Mouse (Mus musculus): ENCODE measurements around the gene Ostc. TPM values are rescaled to one million over a fixed set of nuclear protein-coding genes. Genes with fewer than 3 reads are reported as not detected.

The Ostc gene
- total and polyA plus RNA-seq, 2 experiments: 42.9 to 135 TPM

DNA sequence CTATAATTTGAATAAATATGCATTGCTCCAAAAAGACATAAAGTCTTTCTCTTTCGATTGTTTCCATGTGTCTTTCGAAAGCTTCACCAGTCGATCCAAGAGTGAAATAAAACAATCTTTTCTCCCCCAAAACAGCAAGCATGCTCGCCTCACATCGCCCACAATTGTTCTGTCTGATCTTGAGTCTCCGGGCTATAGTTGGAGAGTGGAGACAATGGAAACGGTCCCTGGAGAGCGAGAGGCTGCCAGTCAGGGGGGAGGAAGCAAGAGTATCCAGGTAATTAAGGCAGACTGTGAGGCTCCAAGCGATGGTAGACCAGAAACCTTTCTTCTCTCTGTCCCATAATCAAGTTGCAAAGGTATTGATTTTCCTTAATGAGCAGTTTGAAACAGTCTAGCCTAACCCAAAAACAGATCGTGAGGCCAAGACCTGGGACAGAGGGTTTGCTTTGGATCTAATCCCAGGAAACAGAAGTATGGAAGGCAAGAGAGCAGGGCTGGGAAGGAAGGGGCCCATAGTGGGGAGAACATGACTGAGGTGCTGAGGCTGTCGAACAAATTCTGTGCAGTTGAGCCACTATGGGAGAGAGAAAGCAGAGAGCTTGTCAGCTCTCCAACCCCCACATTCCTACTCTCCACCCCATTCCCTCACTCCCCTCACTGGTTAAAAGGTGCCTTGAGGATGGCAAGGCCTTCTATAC, 63.0 kb downstream of the Ostc start:
- no peaks in the 10 kb centered on the region for H3K79me2 ChIP-seq (ENCODE audit: control insufficient read depth, insufficient read depth, low read length)
- H3K36me3 ChIP-seq (ENCODE audit: control insufficient read depth, insufficient read depth, low read length): no peaks in the 10 kb centered on the region
- H3K27ac ChIP-seq (replicated peaks; ENCODE audit: insufficient read depth, low read depth, low read length): no peak overlapping the region
- no peak overlapping the region for H3K9ac ChIP-seq (ENCODE audit: low read depth, low read length)
- 79% methylated on average over 11 of the region's 11 CpGs for WGBS
- TF ChIP-seq POLR2A (IDR thresholded peaks at IDR 0.05; ENCODE audit: extremely low read depth, insufficient read depth, low read length) (no peak), CTCF (IDR thresholded peaks at IDR 0.05; ENCODE audit: low read depth, low read length) (no peak)
- no peak overlapping the region for H3K4me3 ChIP-seq (ENCODE audit: insufficient read depth, low read depth, low read length)
- no peaks in the 10 kb centered on the region for H3K27me3 ChIP-seq (ENCODE audit: control insufficient read depth, insufficient read depth, low read length)
- no peak for DNase-seq (ENCODE audit: extremely low read depth, low read depth, low spot score)
- peaks cover 7% of the 10 kb centered on the region for H3K4me1 ChIP-seq (ENCODE audit: control insufficient read depth, insufficient read depth, low read length)

Other genes with a start within 250 kb of the Ostc start
- gene Etnppl, start 92.0 kb downstream of the Ostc start, total RNA-seq (2014; rRNA removed): 113 and 297 TPM in 2 replicates
- 47.1 and 54.4 TPM in 2 replicates for gene Etnppl, start 92.0 kb downstream of the Ostc start, polyA plus RNA-seq (2012; rRNA removed)
- 688 and 745 TPM in 2 replicates for gene Rpl34, start 21.0 kb upstream of the Ostc start, total RNA-seq (2014; rRNA removed)
- gene Rpl34, start 21.0 kb upstream of the Ostc start, polyA plus RNA-seq (2012; rRNA removed): 420 and 499 TPM in 2 replicates

Data from liver, adult 2 months (tissue).